Mouse (Mus musculus): ENCODE measurements at regions not wholly inside any gene's neighbourhood (a gene's known extent, or its start where the extent isn't known, plus 50 kb on each side); places are given as distances from the start of the nearest gene placed in this dataset.

- WGBS = 90% methylated on average over 1 of the region's 1 CpGs
- DNase-seq (ENCODE audit: low read depth, low spot score) = no peak
Measured at GRCm38 (mm10) chr12:12488090-12488489, 226.2 kb downstream of the Fam49a start.

GRCm38 (mm10) chr12:12486656-12487356 lies 224.9 kb downstream of the Fam49a start:
- DNase-seq (ENCODE audit: low read depth, low spot score) = no peak
- 90% methylated on average over 1 of the region's 1 CpGs for WGBS

DNA sequence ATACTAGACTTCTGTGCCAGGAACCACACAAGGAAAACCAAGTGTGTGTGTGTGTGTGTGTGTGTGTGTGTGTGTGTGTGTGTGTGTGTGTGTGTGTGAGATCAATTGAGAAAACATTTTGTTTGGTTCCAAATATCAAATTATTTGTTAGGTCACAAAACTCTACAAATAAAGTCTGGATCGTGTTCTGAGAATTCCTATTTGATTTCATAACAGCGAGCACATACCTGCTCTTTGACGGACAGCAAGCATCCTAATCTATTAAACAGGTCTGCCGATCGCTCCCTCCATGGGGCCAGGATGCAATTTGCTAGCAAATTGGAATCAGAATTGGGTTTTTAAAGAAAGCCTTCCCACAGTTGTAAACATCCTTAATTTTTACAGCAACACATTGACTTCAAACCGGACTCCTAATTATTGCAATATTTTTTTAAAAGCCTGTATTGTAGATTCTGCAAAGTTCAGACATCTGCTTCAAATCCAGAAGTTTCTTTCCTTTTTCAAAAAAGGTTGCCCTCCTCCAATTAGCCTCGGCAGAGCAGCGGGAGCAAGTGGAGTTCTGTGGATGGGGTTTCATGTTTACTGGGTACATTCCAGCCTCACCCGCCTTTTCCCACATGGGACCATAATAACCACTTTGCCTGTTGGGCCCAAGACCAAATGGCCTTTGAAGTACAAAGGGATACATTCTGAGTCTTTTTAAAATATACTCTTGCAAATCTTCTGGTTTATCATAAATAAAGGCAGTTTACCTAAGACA lies 223.2 kb downstream of the Fam49a start:
- WGBS = 74% methylated on average over 9 of the region's 9 CpGs
- DNase-seq (ENCODE audit: low read depth, low spot score) = no peak

DNA sequence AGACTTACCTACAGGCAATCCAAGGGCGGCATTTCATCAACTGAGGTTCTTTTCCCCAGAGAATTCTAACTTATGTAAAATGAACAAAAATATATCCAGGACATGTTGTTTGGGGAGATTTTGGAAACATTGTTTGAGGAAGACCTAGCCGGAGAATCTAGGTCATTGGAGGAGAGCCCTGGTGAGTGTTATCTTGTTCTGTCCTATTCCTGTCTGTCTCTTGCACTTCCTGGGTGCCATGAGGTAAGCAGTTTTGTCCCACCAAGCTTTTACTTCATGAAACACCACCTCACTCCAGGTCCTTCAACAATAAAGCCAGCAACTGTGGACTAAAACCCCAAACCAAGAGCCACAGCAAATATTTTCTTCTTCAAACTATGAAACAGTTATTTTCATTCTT lies 218.5 kb downstream of the Fam49a start:
- 92% methylated on average over 2 of the region's 2 CpGs for WGBS
- no peak for DNase-seq (ENCODE audit: low read depth, low spot score)

- WGBS = 7% methylated on average over 2 of the region's 2 CpGs
- no peak for DNase-seq (ENCODE audit: low read depth, low spot score)
Measured at GRCm38 (mm10) chr12:12452086-12452485, 190.1 kb downstream of the Fam49a start.

- no peak for DNase-seq (ENCODE audit: low read depth, low spot score)
- 14% methylated on average over 2 of the region's 2 CpGs for WGBS
Measured at GRCm38 (mm10) chr12:12446768-12447167, 184.8 kb downstream of the Fam49a start.

DNA sequence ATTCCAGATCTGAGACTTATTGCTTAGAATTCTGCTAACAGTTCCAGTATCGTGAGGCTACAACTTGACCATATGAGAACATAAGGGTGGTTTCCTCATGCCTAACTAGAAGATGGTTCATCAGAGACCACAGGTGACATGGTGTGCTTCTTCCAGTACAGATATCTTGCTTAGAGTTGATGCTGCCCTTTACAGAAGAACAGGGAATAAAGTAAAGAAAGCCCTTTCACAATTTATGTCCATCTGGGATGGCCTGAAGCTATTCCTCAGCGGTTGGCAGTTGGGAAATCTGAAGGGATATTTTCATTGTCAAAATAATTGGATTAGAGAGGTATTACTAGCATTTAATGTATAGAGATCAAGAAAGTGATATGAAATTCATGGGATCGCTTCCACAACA lies 184.3 kb downstream of the Fam49a start:
- WGBS = 42% methylated on average over 3 of the region's 3 CpGs

DNA sequence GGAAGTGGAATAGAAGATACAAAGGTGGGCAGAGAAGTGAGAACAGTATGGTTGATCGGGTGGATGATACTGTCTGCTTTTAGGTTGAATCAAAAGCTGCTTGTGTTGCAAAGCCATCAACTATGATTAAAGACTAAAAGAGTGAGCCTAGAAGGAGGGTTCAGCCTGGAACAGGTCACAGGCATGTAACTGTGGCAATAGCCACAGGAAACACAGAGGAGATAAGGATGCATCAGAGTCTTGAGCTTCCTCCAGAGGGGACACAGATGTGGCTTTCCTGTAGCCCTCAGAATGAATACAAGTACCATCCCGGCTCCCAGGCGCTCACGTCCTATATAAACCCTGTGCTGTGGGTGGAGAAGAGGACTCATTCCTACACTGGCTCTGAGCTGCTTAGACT lies 180.9 kb downstream of the Fam49a start:
- WGBS = 90% methylated on average over 4 of the region's 4 CpGs
- DNase-seq (ENCODE audit: low read depth, low spot score) = no peak

More for the DNA sequence above, 184.3 kb downstream of the Fam49a start:
- no peak for DNase-seq (ENCODE audit: low read depth, low spot score)

DNA sequence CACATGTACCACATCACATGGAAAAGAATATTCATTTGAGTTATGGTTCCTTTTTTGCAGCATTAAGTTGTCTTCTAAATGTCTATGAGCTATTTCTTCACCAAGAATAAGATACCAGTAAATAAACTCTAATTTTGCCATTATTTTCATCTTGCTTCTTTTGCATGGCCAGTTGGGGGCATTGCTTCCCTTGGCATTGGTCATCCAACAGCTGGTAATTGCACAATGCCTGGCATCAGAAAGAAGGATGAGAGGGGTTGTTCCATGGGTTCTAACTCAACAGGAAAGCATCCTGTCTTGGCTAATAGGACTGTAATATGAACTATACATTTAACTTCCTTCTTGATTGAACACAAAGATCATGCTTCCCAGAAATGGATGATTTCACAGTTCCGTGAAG lies 174.4 kb downstream of the Fam49a start:
- no peak for DNase-seq (ENCODE audit: low read depth, low spot score)

DNA sequence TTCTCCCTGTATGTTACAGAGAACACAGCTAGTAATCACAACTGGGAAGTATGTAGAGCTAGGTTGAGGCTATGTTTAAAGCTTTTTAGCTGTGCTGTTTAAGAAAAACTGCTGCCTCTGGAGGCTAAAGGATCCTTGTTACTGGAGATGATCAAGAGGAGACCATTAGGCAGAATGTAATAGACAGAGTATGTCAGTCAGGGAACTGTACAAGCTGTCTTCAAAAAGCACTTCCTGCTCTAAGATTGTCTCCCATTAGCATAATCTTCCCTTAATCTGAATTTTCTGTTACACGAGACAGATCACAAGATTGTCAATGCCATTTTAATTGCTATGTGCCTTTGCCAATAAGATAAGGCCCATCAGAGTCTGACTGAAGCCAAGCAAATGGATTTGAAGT lies 170.7 kb downstream of the Fam49a start:
- 33% methylated on average over 1 of the region's 1 CpGs for WGBS
- no peak for DNase-seq (ENCODE audit: low read depth, low spot score)

More for the DNA sequence above, 174.4 kb downstream of the Fam49a start:
- 94% methylated on average over 1 of the region's 1 CpGs for WGBS

All from large intestine, adult 2 months (tissue).